In the genomic region with DNA sequence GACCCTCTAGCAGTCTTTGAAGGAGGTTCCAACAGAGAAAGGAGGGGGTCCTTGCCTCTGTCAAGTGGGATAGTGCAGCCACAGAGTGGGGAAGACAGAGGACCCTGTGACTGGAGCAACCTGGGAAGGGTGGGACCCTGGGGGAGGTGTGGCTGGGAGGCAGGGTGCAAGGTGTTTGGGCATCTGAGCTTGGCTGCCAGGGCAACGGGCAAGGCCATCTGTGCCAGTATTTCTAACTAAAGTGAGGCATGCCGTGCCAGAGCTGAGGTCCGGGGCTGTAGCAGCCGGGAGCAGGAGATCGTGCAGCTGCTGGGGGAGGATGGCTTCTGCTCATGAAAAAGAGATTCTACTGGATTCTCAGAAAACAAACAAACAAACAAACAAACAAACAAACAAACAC, we compare ENCODE assay signal across 24 mouse cellular contexts. TPM values are rescaled to one million over a fixed set of nuclear protein-coding genes. Genes with fewer than 3 reads are reported as not detected.
DNase-seq lines count a peak whose midpoint lies in the region; ATAC-seq lines count a peak whose summit lies in the region.
"Had no signal": no experiment of that assay in that cellular context is flagged by ENCODE, and none has a peak within 500 bp of the region (broad histone marks: within the 10 kb centered on the region; RNA-seq: fewer than 3 reads in every experiment).

No protein-coding gene starts in this region.

- H3K9ac ChIP-seq in heart, embryonic 11.5 days (ENCODE audit: low read depth, low read length): no peak overlapping the region
- H3K9ac ChIP-seq: embryonic facial prominence, embryonic 12.5 days; forebrain, embryonic 13.5 days; forebrain, embryonic 15.5 days; forebrain, postnatal 0 days had no signal

- no peak overlapping the region for H3K4me3 ChIP-seq in heart, embryonic 11.5 days (ENCODE audit: low read depth, low read length)
- H3K4me3 ChIP-seq: embryonic facial prominence, embryonic 10.5 days; embryonic facial prominence, embryonic 12.5 days; forebrain, embryonic 13.5 days; forebrain, embryonic 15.5 days had no signal

- H3K9me3 ChIP-seq in heart, embryonic 11.5 days (replicated peaks; ENCODE audit: control insufficient read depth, low read length): no peaks in the 10 kb centered on the region
- H3K9me3 ChIP-seq: embryonic facial prominence, embryonic 10.5 days; embryonic facial prominence, embryonic 12.5 days; forebrain, embryonic 13.5 days; forebrain, embryonic 15.5 days had no signal

- no peaks in the 10 kb centered on the region; the same call in 1 of the 2 replicates for H3K4me1 ChIP-seq in heart, embryonic 11.5 days (ENCODE audit: control insufficient read depth, insufficient read depth, low read length)
- H3K4me1 ChIP-seq: embryonic facial prominence, embryonic 10.5 days; embryonic facial prominence, embryonic 12.5 days; forebrain, embryonic 13.5 days; forebrain, embryonic 15.5 days had no signal

- intact Hi-C loops in heart, postnatal 10 days (cut with DNase I): no loop called here
- intact Hi-C loops in left cerebral cortex, postnatal 4 days (cut with DNase I): loop anchor here (5.0 kb wide), 2 partner anchors 67 to 617 kb away; no protein-coding TSS in a partner anchor

- no peaks in the 10 kb centered on the region for H3K36me3 ChIP-seq in heart, embryonic 11.5 days (ENCODE audit: control insufficient read depth, insufficient read depth, low read length)
- H3K36me3 ChIP-seq: embryonic facial prominence, embryonic 10.5 days; embryonic facial prominence, embryonic 12.5 days; forebrain, embryonic 15.5 days; G1E had no signal

- no peak overlapping the region for H3K27ac ChIP-seq in heart, embryonic 11.5 days (ENCODE audit: low read depth, low read length)
- H3K27ac ChIP-seq: embryonic facial prominence, embryonic 10.5 days; embryonic facial prominence, embryonic 12.5 days; forebrain, embryonic 13.5 days; forebrain, embryonic 15.5 days had no signal

- 78% methylated on average over 5 of the region's 5 CpGs for WGBS in heart, embryonic 11.5 days (ENCODE audit: insufficient replicate concordance)

- peak; percentile 57 to 62 for DNase-seq in cerebellum, postnatal 10 days
- no peak for DNase-seq in cerebellum, adult 11-12 months
- DNase-seq in heart, postnatal 10 days: no peak
- DNase-seq in left cerebral cortex, postnatal 4 days: peak; percentile 32
- DNase-seq in left cerebral cortex, adult 11 months (ENCODE audit: low spot score): no peak
- peak; percentile 28 for DNase-seq in testis, postnatal 10 days (ENCODE audit: low spot score)
- no peak for DNase-seq in testis, postnatal 14 days (ENCODE audit: low spot score)
- DNase-seq: adrenal gland, adult 8-10 months; adrenal gland, postnatal 14 days; adrenal gland, postnatal 36 days; B cell, adult 2 months; cerebellum, adult 18-20 months; cerebellum, adult 9-10 months; forebrain, postnatal 0 days had no signal

- H3K27me3 ChIP-seq in heart, embryonic 11.5 days (ENCODE audit: control insufficient read depth, insufficient read depth, low read length): peaks cover 5% of the 10 kb centered on the region; the same call in 1 of the 2 replicates
- H3K27me3 ChIP-seq: CH12.LX; forebrain, embryonic 13.5 days; forebrain, embryonic 15.5 days; Patski had no signal

- no peak overlapping the region for H3K4me2 ChIP-seq in heart, embryonic 11.5 days
- H3K4me2 ChIP-seq: embryonic facial prominence, embryonic 12.5 days; forebrain, embryonic 13.5 days; forebrain, embryonic 15.5 days had no signal

- ATAC-seq in heart, embryonic 11.5 days (replicated peaks; ENCODE audit: insufficient number of reproducible peaks, low FRiP score, low TSS enrichment): 0 out of 2 replicates have a peak, but pooled peaks have one; percentile 47
- ATAC-seq: activated CD4-positive, CD25-positive, alpha-beta regulatory T cell, adult 4 months; CD4-positive, CD25-positive, alpha-beta regulatory T cell, adult 4 months; forebrain, embryonic 13.5 days; forebrain, embryonic 15.5 days; forebrain, postnatal 0 days; Patski had no signal

RNA-seq across cellular contexts. Expression of a gene that starts 11.4 kb away (rescaled TPM):
- 107 TPM in 2 replicates for polyA plus RNA-seq in heart, embryonic 11.5 days (2014; fragmentation: Nextera tagmentation; extraction: Ambion mirVana)
- 100 to 1,000 TPM; 187 to 198 TPM for total RNA-seq in heart, postnatal 10 days (2021)
- total RNA-seq in left cerebral cortex, postnatal 4 days (2021): 10 to 100 TPM; 12.2 to 14.2 TPM
- total RNA-seq: CH12.LX had no signal
- polyA plus RNA-seq: CD4-positive, CD25-positive, alpha-beta regulatory T cell, adult 4 months; G1E had no signal

RNA-seq across cellular contexts. Expression of a gene that starts 39.5 kb away (rescaled TPM):
- 2.0 and 2.5 TPM in 2 replicates for polyA plus RNA-seq in heart, embryonic 11.5 days (2014; fragmentation: Nextera tagmentation; extraction: Ambion mirVana)
- 1 to 10 TPM; 1.9 to 2.5 TPM for total RNA-seq in heart, postnatal 10 days (2021)
- 1 to 10 TPM; 7.1 to 7.8 TPM for total RNA-seq in left cerebral cortex, postnatal 4 days (2021)
- total RNA-seq: CH12.LX had no signal
- polyA plus RNA-seq: G1E had no signal

Comparison
In these comparisons a context has a peak if more than half of its experiments do, and no peak if none do; other contexts are left out.
1. DNase-seq: peak in cerebellum, postnatal 10 days (2 of 2), left cerebral cortex, postnatal 4 days (single experiment) and testis, postnatal 10 days (single experiment); none in cerebellum, adult 11-12 months (single experiment), heart, postnatal 10 days (0 of 2), left cerebral cortex, adult 11 months (single experiment) and testis, postnatal 14 days (single experiment).
2. RNA of a gene that starts 11.4 kb away (total RNA-seq): 187 to 198 TPM in heart, postnatal 10 days; 12.2 to 14.2 TPM in left cerebral cortex, postnatal 4 days; every median in the first group is over 10 times any median in the second.